Mouse (Mus musculus) ES-Bruce4 (cell line): Measurements from ENCODE around the gene Ankfy1.

Experiments used
- CTCF ChIP-seq: IDR thresholded peaks from one replicate; pipeline ENCODE4 v1.8.1; 2011; ENCODE audit warnings: low read depth, low read length
- EP300 ChIP-seq: IDR thresholded peaks from 2 replicates; pipeline ENCODE4 v1.6.1; 2011; ENCODE audit warnings: low read depth, low read length; ENCODE audit not compliant: insufficient read depth

DNA sequence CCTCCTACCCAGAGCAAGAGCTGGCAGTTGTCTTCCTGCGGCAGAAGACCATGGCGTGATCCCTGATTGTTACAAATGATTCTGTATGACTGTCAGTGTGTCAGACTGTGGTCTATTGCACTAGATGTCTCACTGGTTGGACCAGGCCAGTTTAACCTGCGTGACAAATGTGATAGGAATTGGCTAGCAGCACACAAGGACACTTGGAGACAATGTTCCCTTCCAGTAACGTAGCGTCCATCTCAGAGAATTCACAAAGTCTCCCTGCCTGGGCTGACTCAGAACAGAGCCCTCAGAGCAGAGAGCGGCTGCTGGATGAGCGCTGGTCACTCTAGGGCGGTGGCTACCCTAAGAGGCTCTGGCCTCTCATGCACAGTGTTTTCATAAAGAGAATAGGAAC is 77.9 kb downstream of the Ankfy1 start:
- TF ChIP-seq CTCF = no peak
- no peak for TF ChIP-seq EP300
